Mouse (Mus musculus) fibroblast of lung, adult 2 months (primary cell): ENCODE measurements around the gene Galnt16.

ENCODE experiments used
- DNase-seq: peaks from one replicate; pipeline ENCODE4 v3.0.0-alpha.2; 2011; ENCODE audit warnings: low read depth

Galnt16 gene

DNA sequence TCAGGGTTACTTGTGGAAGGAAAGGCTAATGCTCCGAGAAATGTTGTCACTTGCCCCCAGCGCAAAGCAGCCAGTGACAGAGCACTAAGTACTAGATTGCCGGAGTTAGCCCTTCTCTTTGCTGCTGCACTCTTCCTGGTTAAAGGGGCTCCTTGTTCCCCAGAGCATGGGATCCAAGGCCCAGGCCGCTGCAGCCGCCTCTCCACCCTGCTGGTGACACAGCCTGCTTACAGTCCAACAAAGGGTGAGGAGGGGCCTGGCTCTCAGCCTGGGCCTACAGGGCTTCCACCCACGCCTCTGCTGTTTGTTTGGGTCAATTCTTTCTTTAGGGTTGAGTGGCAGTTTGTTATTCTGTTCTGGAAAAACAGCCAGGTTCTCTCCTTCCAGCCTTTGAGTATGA lies 80.7 kb downstream of the Galnt16 start:
- DNase-seq = no peak

DNA sequence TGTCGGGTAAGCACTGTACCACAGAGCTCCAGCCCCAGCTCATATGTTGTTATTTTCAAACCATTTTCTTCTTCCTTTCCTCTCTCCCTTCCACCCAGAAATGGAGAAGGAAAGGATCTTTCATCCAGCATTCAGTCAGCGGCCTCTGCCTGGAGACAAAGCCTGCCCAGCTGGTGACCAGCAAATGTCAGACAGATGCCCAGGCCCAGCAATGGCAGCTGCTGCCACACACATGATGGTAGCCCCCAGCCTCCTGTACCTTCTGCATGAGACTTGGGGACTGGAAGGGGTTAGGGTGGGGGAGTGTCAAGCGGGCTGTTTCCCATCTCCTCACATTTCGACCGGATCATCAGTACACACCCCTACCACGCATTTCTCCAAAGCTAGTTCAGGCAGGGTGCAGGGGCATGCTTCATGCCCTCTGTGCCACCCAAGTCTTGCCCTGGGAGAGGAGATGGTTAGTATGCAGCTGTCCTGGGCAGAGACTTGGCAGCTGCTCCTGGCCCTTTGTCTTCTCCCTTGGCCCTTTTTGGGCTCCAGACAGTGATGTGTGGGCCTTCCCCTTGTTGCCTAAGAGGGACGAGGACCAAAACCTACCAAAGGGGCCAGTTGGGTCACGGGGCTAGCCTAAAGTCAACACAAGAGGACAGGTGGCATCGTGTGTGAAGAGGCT lies 83.7 kb downstream of the Galnt16 start:
- DNase-seq = no peak

- DNase-seq = no peak
Observed at GRCm38 (mm10) chr12:80602432-80602831, 84.4 kb downstream of the Galnt16 start.

DNA sequence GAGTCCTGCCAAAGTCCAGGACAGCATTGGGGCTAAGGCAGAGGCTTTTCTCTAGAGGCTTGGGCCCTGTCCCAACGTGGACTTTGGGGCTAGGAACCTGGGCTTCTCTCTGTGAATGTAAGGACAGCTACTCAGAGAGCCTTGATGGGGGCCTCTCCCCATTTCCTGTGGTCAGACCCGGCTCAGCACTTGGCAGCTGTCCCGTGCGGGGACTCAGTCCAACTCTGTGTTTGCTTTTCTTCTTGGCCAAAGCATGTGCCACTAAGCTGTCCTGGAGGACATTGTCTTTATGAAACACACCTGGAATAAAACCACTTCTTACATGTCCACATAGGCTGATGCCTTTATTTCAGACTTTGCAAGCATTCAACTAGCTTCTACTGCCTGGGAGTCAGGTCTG lies 85.5 kb downstream of the Galnt16 start:
- no peak for DNase-seq

- DNase-seq = no peak
Observed at GRCm38 (mm10) chr12:80604218-80604617, 86.1 kb downstream of the Galnt16 start.

DNA sequence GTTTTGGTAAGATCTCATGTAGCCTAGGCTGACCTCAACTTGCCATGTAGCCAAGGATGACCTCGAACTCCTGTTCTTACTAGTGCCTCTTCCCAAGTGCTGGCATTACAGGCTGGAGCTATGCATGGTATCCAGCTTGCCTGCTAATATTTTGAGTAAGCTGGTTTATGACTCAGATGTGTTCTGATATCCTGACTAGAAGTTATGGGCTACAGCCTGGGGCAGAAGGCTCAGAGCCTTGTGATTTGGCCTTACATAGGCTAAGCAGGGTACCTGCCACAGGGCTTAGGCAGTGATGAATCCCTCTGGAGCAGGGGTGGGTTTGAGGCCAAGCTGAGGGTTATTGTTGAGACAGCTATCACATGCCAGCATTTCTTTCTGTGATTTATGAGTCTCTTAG lies 90.5 kb downstream of the Galnt16 start:
- no peak for DNase-seq

DNA sequence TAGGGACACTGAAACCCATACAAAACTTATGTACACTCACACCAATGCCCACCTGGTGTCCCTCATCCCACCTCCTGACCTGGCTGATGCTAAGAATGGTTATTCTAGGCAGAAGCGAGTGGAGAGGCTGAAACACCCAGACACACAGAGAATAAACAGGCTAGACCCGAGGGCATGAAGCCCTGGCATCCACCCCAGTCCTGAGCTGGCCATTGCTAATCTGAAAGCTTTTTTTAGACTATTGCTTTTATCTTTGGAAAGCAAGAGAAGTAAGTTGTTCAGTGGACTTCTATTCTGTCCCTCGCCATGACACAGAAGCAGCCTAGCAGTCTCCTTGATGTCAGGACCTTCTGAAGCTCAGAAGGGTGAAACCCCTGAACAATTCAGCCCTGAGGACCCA lies 91.9 kb downstream of the Galnt16 start:
- no peak for DNase-seq

GRCm38 (mm10) chr12:80612113-80612791 lies 94.2 kb downstream of the Galnt16 start:
- DNase-seq = no peak

DNA sequence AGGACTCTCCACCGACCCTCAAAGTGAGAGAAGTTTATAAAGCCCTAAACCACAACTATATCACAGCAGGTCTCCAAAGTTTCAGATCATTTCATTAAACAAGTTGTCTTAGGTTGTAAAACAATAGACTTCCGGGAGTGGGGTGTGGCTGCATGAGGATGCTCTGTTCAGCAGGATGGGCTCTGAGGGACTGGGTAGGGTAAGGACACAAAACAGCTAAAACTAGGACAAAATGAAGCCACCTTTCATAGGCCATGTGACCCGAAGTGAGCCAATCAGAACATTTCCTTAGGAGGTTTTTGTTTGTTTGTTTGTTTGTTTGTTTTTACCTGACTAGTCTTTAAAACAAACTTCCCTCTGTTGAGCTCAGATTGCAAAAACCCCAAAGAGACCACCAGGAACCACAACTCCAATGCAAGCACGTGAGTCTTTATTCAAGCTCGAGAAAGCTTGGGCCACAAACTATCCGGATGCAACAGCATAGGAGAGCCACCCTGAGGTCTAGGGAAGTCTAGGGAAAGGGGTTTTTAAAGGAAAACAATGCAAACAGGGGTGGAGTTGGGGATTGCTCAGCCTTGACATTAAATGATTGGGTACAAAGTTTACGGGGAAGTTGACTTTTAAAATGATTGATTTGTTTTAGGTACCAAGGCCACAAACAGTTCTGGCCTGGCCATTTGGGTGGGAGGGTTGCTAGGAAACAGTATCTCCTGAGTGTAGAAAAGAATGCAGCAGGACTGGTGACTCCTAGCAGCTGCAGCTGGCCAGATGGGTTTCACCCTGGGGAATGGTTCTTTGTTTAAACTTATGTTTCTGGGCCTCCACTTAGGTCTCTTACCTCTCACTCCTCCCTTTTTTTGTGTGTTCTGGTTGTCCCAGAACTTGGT lies 97.5 kb downstream of the Galnt16 start:
- DNase-seq = no peak

GRCm38 (mm10) chr12:80620501-80620900 lies 102.4 kb downstream of the Galnt16 start:
- DNase-seq = no peak

GRCm38 (mm10) chr12:80631790-80632189 lies 113.7 kb downstream of the Galnt16 start:
- no peak for DNase-seq

GRCm38 (mm10) chr12:80642725-80643692 lies 124.9 kb downstream of the Galnt16 start:
- no peak for DNase-seq

DNA sequence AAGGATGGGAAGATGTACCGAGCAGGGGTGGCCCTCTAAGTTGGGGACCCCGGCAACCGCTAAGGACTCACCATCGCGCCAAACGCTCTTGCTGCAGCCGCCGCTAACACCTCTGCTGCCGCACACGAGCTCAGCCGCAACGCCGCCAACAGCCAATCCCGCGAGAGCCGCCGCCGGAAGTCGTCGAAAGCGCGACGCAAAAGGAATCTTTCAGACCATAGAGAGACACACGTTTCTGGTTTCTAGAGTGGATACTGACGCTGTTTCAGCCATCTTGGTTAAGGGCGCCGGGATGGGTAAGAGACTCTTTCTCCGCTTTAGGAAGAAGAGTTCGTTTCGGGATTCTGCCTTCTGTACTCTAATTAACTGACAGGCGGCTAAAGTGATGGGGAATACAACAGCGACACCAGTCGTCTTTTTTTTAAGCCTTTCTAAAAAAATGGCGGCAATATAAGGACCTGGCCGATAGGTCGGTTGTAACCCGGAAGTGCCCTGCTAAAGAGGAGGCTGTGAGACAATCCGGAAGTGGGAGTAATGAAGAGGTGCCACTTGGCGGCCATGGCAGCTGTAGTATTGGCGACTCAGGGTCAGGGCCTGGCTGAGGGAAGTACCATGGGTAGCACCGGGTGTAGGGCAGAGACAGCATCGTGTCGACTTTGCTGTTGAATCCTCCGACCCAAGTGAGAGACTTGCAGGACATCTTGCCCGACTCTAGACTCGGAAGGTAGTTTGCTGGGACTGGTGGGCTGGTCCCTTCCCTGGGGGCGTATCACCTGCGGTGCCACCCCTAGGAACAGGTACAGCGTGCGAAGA lies 125.8 kb downstream of the Galnt16 start, which contains the start of the genes Slc39a9 and Erh:
TSS of gene Slc39a9 (plus strand) at position 191 of the 813 bp plus-strand sequence.
TSS of gene Erh (minus strand) at position 649 of the 813 bp plus-strand sequence.
- DNase-seq = peak; percentile 87

DNA sequence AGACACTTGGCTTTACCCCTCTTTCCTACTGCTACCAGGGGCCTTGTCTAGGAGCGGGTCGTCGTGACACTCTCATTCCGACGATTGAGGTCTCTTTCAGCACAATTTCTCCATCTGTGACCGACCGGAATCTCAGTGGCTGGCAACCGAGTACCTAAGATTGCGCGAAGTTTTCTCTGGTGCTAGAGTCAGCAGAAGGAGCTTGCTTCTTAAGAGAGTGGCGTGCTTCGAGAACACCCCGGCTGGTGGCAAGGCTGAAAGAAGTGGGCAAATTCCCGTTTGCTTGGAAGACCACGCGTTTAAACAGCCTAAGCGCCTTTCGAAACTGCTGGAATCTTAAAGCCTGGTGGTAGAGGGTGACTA lies 126.4 kb downstream of the Galnt16 start:
- no peak for DNase-seq

DNA sequence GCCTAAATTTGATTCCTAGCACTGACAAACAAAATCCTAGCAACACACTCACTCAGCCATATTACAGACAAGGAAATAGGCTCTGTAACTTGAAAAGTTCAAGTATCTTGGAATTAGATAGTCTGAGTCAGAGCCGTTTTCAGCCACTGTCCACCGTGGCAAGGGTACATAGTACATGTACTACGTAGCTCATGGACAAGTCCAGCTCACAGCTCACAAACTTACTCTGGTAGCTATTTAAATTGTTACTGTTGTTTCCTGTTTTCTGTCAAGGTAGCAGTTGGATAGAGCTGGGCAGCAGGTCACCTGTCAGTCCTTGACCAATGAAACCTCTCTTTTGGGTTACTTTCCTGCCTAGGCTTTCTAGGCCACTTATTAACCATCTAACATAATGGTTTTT lies 128.3 kb downstream of the Galnt16 start:
- DNase-seq = no peak

DNA sequence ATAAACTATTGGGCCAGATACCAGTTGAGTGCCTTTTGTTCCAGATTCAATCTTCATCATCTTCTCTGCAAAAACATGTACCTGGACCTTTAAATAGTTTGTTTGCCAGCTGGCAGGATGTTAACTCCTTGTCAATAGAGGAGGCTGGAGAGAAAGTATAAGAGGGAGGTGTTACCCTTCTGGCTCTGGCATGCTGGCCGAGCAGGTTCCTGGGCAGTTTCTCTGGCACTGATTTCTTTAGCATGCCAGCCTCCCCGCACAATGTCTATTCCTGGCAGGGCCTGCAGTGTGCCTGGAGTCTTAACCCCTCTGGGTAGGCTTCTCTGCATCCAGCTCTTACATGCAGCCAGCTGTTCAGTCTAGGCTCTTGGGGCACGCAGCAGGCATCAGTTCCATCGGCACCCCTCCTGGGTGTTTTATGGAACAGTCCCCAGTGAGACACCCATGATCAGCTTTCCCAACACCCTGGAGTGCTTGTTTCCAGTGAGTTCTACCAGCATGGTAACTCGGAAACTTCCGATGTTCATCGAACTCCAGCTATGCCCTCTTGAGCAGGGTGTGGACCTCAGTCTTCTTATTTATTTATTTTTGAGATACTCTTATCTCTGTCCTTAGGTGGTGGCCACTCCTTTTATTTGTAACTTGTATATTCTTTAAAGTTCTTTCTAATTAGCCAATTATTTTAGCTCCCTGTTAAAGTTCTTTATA lies 136.0 kb downstream of the Galnt16 start:
- DNase-seq = no peak

- DNase-seq = no peak
Observed at GRCm38 (mm10) chr12:80654659-80655025, 136.6 kb downstream of the Galnt16 start.

DNA sequence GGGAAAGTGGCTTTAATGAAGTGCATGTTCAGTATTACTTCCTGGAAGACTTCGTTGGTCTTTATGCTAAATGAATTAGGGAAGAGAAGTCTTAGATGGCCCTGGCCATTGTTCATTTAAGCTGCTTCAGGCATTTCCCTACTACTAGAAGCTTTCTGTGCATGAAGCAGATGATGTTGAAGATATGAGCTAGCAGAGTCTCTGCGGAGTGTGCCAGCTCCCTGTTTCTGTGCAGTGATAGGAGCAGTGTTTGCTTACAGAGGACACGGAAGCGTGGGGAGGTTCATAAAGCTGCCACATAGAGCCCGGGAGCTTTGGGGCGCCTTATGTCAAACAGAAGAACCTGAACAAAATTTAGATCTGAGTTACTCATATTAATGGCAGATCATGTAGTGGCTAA lies 140.6 kb downstream of the Galnt16 start:
- no peak for DNase-seq

- DNase-seq = no peak
Observed at GRCm38 (mm10) chr12:80662322-80662721, 144.2 kb downstream of the Galnt16 start.

GRCm38 (mm10) chr12:80663935-80664334 lies 145.9 kb downstream of the Galnt16 start:
- DNase-seq = no peak
